Mouse (Mus musculus): Measurements from ENCODE around the gene Rest. TPM values are rescaled to one million over a fixed set of nuclear protein-coding genes. Genes with fewer than 3 reads are reported as not detected.

Gene Rest
- polyA plus RNA-seq, 1 experiment, result 9.5 TPM

DNA sequence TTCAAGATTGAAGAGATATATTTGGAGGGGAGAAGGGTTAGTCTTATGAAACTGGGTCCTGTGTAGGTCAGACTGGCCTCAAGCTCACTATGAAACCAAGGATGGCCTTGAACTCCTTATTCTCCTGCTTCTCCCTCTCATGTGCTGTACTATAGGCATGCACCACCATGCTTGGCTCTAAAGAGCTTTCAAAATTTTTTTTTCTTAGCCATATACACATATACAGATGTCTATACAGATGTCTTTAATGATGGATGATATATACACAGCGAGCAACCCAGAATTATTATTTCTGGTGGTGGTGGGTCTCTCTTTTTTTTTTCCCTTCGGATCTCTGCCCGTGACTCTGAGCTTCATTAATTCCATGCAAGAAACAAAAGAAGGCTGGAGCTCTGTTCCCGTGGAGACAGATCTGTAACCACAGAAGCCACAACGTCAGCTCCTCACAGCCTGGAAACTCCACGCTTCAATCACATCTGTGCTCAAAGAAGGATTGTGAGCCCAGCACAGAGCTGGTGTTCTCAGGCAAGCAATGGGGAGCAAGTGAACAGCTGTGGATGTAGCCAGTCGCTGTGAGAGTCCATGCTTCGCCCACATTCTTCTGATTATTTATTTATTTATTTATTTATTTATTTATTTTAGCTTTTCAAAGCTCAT, 20.8 kb upstream of the Rest start:
- TF ChIP-seq CTCF (IDR thresholded peaks at IDR 0.05; ENCODE audit: control insufficient read depth, insufficient read depth, low read length) (no peak), POLR2A (IDR thresholded peaks at IDR 0.05; ENCODE audit: borderline replicate concordance, control insufficient read depth, low read depth, low read length) (no peak)
- H3K27ac ChIP-seq (ENCODE audit: control insufficient read depth, insufficient read depth, low read depth, low read length, poor library complexity), result no peak overlapping the region
- 42% methylated on average over 8 of the region's 8 CpGs for WGBS
- H3K4me1 ChIP-seq (ENCODE audit: control insufficient read depth, insufficient read depth, low read length), result no peaks in the 10 kb centered on the region; the same call in 1 of the 2 replicates
- no peak overlapping the region for H3K4me3 ChIP-seq (replicated peaks; ENCODE audit: control insufficient read depth, low read depth, low read length)

DNA sequence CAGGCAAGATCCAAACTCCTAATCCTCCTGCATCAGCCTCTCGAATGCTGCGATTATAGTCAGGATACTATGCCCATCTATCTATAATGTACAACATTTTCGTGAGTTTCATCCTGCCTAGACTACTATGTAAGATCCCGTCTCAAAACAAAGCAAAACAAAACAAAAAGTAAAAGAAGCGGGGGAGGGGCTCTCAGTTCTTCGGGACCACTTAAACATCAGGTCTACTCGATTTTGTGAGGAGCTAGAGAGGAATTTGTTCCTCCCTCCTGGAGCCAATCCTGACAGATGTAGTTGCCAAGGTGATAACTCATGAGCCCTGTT, 19.9 kb upstream of the Rest start:
- Histone ChIP-seq H3K4me3 (replicated peaks; ENCODE audit: control insufficient read depth, low read depth, low read length) (peak overlapping the region; percentile 53), H3K4me1 (ENCODE audit: control insufficient read depth, insufficient read depth, low read length) (no peaks in the 10 kb centered on the region; the same call in 1 of the 2 replicates), H3K27ac (ENCODE audit: control insufficient read depth, insufficient read depth, low read depth, low read length, poor library complexity) (no peak overlapping the region)
- no peak for TF ChIP-seq POLR2A (IDR thresholded peaks at IDR 0.05; ENCODE audit: borderline replicate concordance, control insufficient read depth, low read depth, low read length)
- TF ChIP-seq CTCF (IDR thresholded peaks at IDR 0.05; ENCODE audit: control insufficient read depth, insufficient read depth, low read length), result no peak
- WGBS, result 26% methylated on average over 7 of the region's 7 CpGs

DNA sequence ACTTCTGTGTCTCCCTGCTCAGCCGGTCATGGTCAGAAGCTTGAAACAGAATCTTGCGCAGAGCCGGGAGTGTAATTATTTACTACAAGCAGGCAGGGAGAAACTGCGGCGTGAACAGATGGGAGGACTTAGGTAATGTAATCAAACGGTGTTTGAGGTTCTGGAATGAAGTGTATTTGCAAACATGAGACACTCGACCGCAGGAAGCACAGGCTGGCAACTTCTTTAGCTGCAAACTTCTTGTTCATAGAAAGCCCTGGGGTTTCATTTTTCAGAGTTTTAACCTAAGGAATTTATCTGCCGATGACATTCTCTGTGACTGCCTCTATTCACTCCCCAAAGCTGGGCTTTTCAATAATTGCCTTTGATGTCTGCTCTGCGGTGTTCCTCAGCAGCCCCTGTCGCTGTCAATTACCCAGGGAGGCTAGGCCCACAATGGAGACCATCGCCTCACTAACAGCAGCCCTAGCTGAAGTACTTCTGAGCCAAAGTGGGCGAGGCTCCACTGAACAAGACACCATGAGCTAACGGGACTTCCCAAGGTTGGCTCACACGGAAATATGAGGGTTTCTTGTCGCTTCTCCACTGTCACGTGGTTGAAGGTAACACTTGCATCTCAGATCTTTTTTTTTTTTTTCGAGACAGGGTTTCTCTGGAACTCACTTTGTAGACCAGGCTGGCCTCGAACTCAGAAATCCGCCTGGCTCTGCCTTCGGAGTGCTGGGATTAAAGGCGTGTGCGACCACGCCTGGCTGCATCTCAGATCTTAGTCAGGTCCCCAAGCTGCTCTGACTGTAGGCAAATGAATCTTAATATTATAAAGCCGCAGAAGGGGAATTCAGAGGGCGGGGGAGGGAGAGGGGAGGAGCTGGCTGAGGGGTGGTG, 19.3 kb upstream of the Rest start:
- no peak for TF ChIP-seq POLR2A (IDR thresholded peaks at IDR 0.05; ENCODE audit: borderline replicate concordance, control insufficient read depth, low read depth, low read length)
- TF ChIP-seq CTCF (IDR thresholded peaks at IDR 0.05; ENCODE audit: control insufficient read depth, insufficient read depth, low read length), result no peak
- WGBS, result 19% methylated on average over 26 of the region's 26 CpGs
- Histone ChIP-seq H3K4me3 (replicated peaks; ENCODE audit: control insufficient read depth, low read depth, low read length) (peak overlapping the region; percentile 55), H3K27ac (ENCODE audit: control insufficient read depth, insufficient read depth, low read depth, low read length, poor library complexity) (peak overlapping the region; percentile 48; the same call in 1 of the 2 replicates), H3K4me1 (ENCODE audit: control insufficient read depth, insufficient read depth, low read length) (no peaks in the 10 kb centered on the region; the same call in 1 of the 2 replicates)

GRCm38 (mm10) chr5:77250083-77250482, 15.2 kb upstream of the Rest start:
- WGBS, result 53% methylated on average over 9 of the region's 9 CpGs
- H3K4me1 ChIP-seq (ENCODE audit: control insufficient read depth, insufficient read depth, low read length), result no peaks in the 10 kb centered on the region; the same call in 1 of the 2 replicates
- H3K4me3 ChIP-seq (replicated peaks; ENCODE audit: control insufficient read depth, low read depth, low read length), result no peak overlapping the region
- no peak overlapping the region for H3K27ac ChIP-seq (ENCODE audit: control insufficient read depth, insufficient read depth, low read depth, low read length, poor library complexity)
- no peak for TF ChIP-seq CTCF (IDR thresholded peaks at IDR 0.05; ENCODE audit: control insufficient read depth, insufficient read depth, low read length)
- TF ChIP-seq POLR2A (IDR thresholded peaks at IDR 0.05; ENCODE audit: borderline replicate concordance, control insufficient read depth, low read depth, low read length), result no peak

GRCm38 (mm10) chr5:77251656-77252055, 13.6 kb upstream of the Rest start:
- 30% methylated on average over 5 of the region's 5 CpGs for WGBS
- no peak for TF ChIP-seq POLR2A (IDR thresholded peaks at IDR 0.05; ENCODE audit: borderline replicate concordance, control insufficient read depth, low read depth, low read length)
- no peak for TF ChIP-seq CTCF (IDR thresholded peaks at IDR 0.05; ENCODE audit: control insufficient read depth, insufficient read depth, low read length)
- H3K4me3 ChIP-seq (replicated peaks; ENCODE audit: control insufficient read depth, low read depth, low read length), result no peak overlapping the region
- no peak overlapping the region; the same call in 1 of the 2 replicates for H3K27ac ChIP-seq (ENCODE audit: control insufficient read depth, insufficient read depth, low read depth, low read length, poor library complexity)
- H3K4me1 ChIP-seq (ENCODE audit: control insufficient read depth, insufficient read depth, low read length), result no peaks in the 10 kb centered on the region; the same call in 1 of the 2 replicates

GRCm38 (mm10) chr5:77252115-77252827, 13.0 kb upstream of the Rest start:
- TF ChIP-seq POLR2A (IDR thresholded peaks at IDR 0.05; ENCODE audit: borderline replicate concordance, control insufficient read depth, low read depth, low read length) (no peak), CTCF (IDR thresholded peaks at IDR 0.05; ENCODE audit: control insufficient read depth, insufficient read depth, low read length) (no peak)
- no peak overlapping the region for H3K4me3 ChIP-seq (replicated peaks; ENCODE audit: control insufficient read depth, low read depth, low read length)
- 39% methylated on average over 8 of the region's 8 CpGs for WGBS
- no peak overlapping the region for H3K27ac ChIP-seq (ENCODE audit: control insufficient read depth, insufficient read depth, low read depth, low read length, poor library complexity)
- no peaks in the 10 kb centered on the region; the same call in 1 of the 2 replicates for H3K4me1 ChIP-seq (ENCODE audit: control insufficient read depth, insufficient read depth, low read length)

DNA sequence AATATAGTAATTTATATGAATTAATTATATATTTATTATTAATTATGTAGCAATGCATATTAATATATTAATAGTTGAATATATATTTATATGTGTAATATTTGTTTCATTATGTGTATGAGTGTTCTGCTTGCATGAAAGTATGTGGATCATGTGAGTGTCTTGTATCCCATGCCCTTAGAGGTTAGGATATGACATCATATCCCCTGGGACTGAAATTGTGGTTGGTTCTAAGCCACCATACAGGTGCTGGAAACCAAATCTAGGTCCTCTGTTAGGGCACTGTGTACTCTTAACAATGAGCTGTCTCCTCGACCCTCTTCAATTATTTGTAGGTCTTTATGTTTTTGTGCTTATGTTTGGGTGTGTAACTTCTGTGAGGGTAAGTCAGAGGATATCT, 12.1 kb upstream of the Rest start:
- Histone ChIP-seq H3K27ac (ENCODE audit: control insufficient read depth, insufficient read depth, low read depth, low read length, poor library complexity) (no peak overlapping the region), H3K4me1 (ENCODE audit: control insufficient read depth, insufficient read depth, low read length) (no peaks in the 10 kb centered on the region; the same call in 1 of the 2 replicates), H3K4me3 (replicated peaks; ENCODE audit: control insufficient read depth, low read depth, low read length) (no peak overlapping the region)
- 59% methylated on average over 1 of the region's 1 CpGs for WGBS
- TF ChIP-seq CTCF (IDR thresholded peaks at IDR 0.05; ENCODE audit: control insufficient read depth, insufficient read depth, low read length), result no peak
- no peak for TF ChIP-seq POLR2A (IDR thresholded peaks at IDR 0.05; ENCODE audit: borderline replicate concordance, control insufficient read depth, low read depth, low read length)

DNA sequence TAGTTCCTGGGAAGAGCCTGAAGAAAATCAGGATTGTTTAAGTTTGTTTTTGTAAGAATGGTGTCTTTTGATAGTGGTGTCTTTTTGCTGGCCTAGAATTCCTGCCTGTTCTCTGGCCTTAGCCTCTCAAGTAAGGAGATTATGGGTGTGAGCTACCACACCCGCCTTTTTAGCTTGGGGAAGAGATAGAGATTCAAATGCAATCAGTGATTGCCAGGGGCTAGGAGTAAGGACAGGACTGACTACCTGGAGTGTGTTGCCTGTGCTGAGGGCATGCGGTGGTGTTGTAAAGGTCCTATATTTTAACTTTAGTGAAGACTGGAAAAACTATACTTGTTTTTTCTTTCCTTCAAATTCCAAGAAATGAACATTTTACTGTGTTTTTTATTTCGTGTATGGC, 10.9 kb upstream of the Rest start:
- H3K27ac ChIP-seq (ENCODE audit: control insufficient read depth, insufficient read depth, low read depth, low read length, poor library complexity), result no peak overlapping the region
- H3K4me3 ChIP-seq (replicated peaks; ENCODE audit: control insufficient read depth, low read depth, low read length), result no peak overlapping the region
- no peak for TF ChIP-seq CTCF (IDR thresholded peaks at IDR 0.05; ENCODE audit: control insufficient read depth, insufficient read depth, low read length)
- WGBS, result 77% methylated on average over 3 of the region's 3 CpGs
- no peaks in the 10 kb centered on the region; the same call in 1 of the 2 replicates for H3K4me1 ChIP-seq (ENCODE audit: control insufficient read depth, insufficient read depth, low read length)
